Mouse (Mus musculus): ENCODE measurements around the gene Ispd.

DNA sequence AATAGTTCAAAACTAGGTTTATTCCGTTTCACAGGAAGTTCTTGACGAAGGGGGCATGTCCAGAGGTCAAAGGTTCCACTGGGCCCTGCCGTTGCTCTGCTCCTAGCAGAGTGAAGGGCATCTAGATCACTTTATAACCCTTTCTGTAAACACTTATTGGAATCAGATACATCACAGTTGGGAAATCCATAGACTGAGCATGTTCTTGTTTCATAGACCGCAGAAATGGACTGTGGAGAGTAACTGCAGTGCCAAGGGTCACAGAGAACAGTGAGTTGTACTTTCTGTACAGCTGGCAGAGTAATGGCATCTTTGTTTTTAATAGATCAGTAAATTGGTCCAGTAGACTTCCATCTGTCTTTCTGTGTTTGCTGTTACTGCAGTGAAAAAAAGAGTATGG is 94.0 kb downstream of the Ispd start:
- TF ChIP-seq POLR2A (IDR thresholded peaks at IDR 0.05; ENCODE audit: borderline replicate concordance, extremely low read depth, low read depth, low read length) (no peak), CTCF (IDR thresholded peaks at IDR 0.05; ENCODE audit: insufficient read depth, low read length) (no peak)
